Mouse (Mus musculus): ENCODE measurements around the gene Numb. TPM values are rescaled to one million over a fixed set of nuclear protein-coding genes. Genes with fewer than 3 reads are reported as not detected.
A peak's percentile ranks its signal among the peaks of the same experiment; 100 is the strongest.

The Numb gene
- polyA plus RNA-seq, 1 experiment from 2014 or later, result 19.9 TPM

DNA sequence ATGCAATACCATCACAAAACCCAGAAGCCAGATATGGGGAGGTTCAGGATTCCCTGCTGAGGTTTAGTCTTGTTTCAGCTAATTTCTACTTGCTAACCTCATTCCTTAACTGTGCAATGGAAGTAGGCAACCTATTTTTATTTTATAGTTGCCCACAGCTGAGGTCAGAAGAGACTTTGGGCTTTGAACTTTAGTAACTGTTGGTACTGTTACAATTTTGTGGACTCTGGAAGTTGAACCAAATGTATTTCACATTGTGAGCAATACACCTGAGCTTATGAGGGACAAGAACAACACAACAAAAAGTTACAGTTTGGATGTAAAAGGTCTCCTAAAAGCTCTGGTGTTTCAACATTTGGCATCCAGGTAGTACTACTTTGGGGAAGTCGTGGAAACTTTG, 6.9 kb downstream of the Numb start:
- WGBS, result 76% methylated on average over 1 of the region's 1 CpGs

GRCm38 (mm10) chr12:83914202-83914740, 7.5 kb downstream of the Numb start:
- ATAC-seq (ENCODE audit: low FRiP score, low TSS enrichment) (peak; percentile 45; the same call in 1 of the 2 replicates), DNase-seq (ENCODE audit: low spot score) (no peak)
- TF ChIP-seq EP300 (optimal IDR thresholded peaks at IDR 0.05) (no peak), CTCF (IDR thresholded peaks at IDR 0.05; ENCODE audit: low read depth) (no peak)
- Histone ChIP-seq H3K36me3 (ENCODE audit: control insufficient read depth, insufficient read depth, low read length) (no peaks in the 10 kb centered on the region), H3K4me3 (ENCODE audit: low read depth, low read length) (no peak overlapping the region), H3K4me1 (replicated peaks; ENCODE audit: control insufficient read depth, insufficient read depth) (no peaks in the 10 kb centered on the region), H3K4me2 (replicated peaks; ENCODE audit: low read depth) (no peak overlapping the region), H3K9me3 (ENCODE audit: control insufficient read depth, low read length) (no peaks in the 10 kb centered on the region), H3K9ac (ENCODE audit: low read length) (no peak overlapping the region), H3K27me3 (ENCODE audit: control insufficient read depth, insufficient read depth, low read length) (no peaks in the 10 kb centered on the region), H3K27ac (replicated peaks) (no peak overlapping the region)
- WGBS, result 84% methylated on average over 4 of the region's 4 CpGs

More for the DNA sequence above, 6.9 kb downstream of the Numb start:
- Histone ChIP-seq H3K27ac (replicated peaks) (no peak overlapping the region), H3K4me1 (replicated peaks; ENCODE audit: control insufficient read depth, insufficient read depth) (no peaks in the 10 kb centered on the region), H3K27me3 (ENCODE audit: control insufficient read depth, insufficient read depth, low read length) (no peaks in the 10 kb centered on the region), H3K36me3 (ENCODE audit: control insufficient read depth, insufficient read depth, low read length) (no peaks in the 10 kb centered on the region), H3K4me2 (replicated peaks; ENCODE audit: low read depth) (no peak overlapping the region), H3K4me3 (ENCODE audit: low read depth, low read length) (no peak overlapping the region), H3K9ac (ENCODE audit: low read length) (no peak overlapping the region), H3K9me3 (ENCODE audit: control insufficient read depth, low read length) (no peaks in the 10 kb centered on the region)
- ATAC-seq (ENCODE audit: low FRiP score, low TSS enrichment), result no peak
- no peak for TF ChIP-seq CTCF (IDR thresholded peaks at IDR 0.05; ENCODE audit: low read depth)
- TF ChIP-seq EP300 (optimal IDR thresholded peaks at IDR 0.05), result no peak
- DNase-seq (ENCODE audit: low spot score), result no peak

- no peaks in the 10 kb centered on the region for H3K4me1 ChIP-seq (replicated peaks; ENCODE audit: control insufficient read depth, insufficient read depth)
- H3K4me2 ChIP-seq (replicated peaks; ENCODE audit: low read depth), result no peak overlapping the region
- H3K4me3 ChIP-seq (ENCODE audit: low read depth, low read length), result no peak overlapping the region
- H3K27ac ChIP-seq (replicated peaks), result no peak overlapping the region
- peak; percentile 54; the same call in 1 of the 2 replicates for ATAC-seq (ENCODE audit: low FRiP score, low TSS enrichment)
- H3K36me3 ChIP-seq (ENCODE audit: control insufficient read depth, insufficient read depth, low read length), result no peaks in the 10 kb centered on the region
- no peaks in the 10 kb centered on the region for H3K27me3 ChIP-seq (ENCODE audit: control insufficient read depth, insufficient read depth, low read length)
- no peak for DNase-seq (ENCODE audit: low spot score)
- no peak overlapping the region for H3K9ac ChIP-seq (ENCODE audit: low read length)
- TF ChIP-seq EP300 (optimal IDR thresholded peaks at IDR 0.05), result no peak
- TF ChIP-seq CTCF (IDR thresholded peaks at IDR 0.05; ENCODE audit: low read depth), result no peak
- WGBS, result 68% methylated on average over 2 of the region's 2 CpGs
- no peaks in the 10 kb centered on the region for H3K9me3 ChIP-seq (ENCODE audit: control insufficient read depth, low read length)
Observed at GRCm38 (mm10) chr12:83910451-83910850, 11.3 kb downstream of the Numb start.

GRCm38 (mm10) chr12:83892926-83893325, 28.8 kb downstream of the Numb start:
- no peak overlapping the region for H3K4me2 ChIP-seq (replicated peaks; ENCODE audit: low read depth)
- no peak for TF ChIP-seq EP300 (optimal IDR thresholded peaks at IDR 0.05)
- TF ChIP-seq CTCF (IDR thresholded peaks at IDR 0.05; ENCODE audit: low read depth), result no peak

DNA sequence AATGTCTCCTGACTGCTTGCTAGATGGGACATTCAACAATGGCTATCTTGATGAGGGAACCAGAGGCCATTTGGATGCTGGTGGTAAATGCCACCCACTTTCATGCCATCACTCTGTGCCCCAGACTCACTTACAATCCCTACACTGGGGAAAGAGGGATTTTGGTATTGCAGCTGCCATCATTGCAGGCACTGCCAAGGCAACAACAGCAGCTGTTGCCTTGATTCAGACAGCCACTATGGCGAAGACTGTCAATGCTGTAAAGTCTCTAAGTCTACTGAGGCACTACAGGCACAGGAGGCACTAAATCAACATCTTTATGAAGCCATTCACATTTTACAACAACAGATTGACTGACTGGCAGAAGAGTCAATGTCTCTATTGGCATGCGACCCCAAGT, 30.5 kb downstream of the Numb start:
- DNase-seq (ENCODE audit: low spot score), result no peak
- Histone ChIP-seq H3K4me3 (ENCODE audit: low read depth, low read length) (no peak overlapping the region), H3K4me2 (replicated peaks; ENCODE audit: low read depth) (no peak overlapping the region), H3K9me3 (ENCODE audit: control insufficient read depth, low read length) (no peaks in the 10 kb centered on the region), H3K27ac (replicated peaks) (no peak overlapping the region), H3K27me3 (ENCODE audit: control insufficient read depth, insufficient read depth, low read length) (no peaks in the 10 kb centered on the region), H3K9ac (ENCODE audit: low read length) (no peak overlapping the region), H3K36me3 (ENCODE audit: control insufficient read depth, insufficient read depth, low read length) (no peaks in the 10 kb centered on the region; the same call in 1 of the 2 replicates), H3K4me1 (replicated peaks; ENCODE audit: control insufficient read depth, insufficient read depth) (no peaks in the 10 kb centered on the region)
- no peak for ATAC-seq (ENCODE audit: low FRiP score, low TSS enrichment)
- 95% methylated on average over 2 of the region's 2 CpGs for WGBS
- TF ChIP-seq EP300 (optimal IDR thresholded peaks at IDR 0.05) (no peak), CTCF (IDR thresholded peaks at IDR 0.05; ENCODE audit: low read depth) (no peak)

More at GRCm38 (mm10) chr12:83892926-83893325, 28.8 kb downstream of the Numb start:
- no peaks in the 10 kb centered on the region for H3K4me1 ChIP-seq (replicated peaks; ENCODE audit: control insufficient read depth, insufficient read depth)
- no peak for ATAC-seq (ENCODE audit: low FRiP score, low TSS enrichment)
- WGBS, result 96% methylated on average over 1 of the region's 1 CpGs
- H3K4me3 ChIP-seq (ENCODE audit: low read depth, low read length), result no peak overlapping the region
- no peaks in the 10 kb centered on the region for H3K9me3 ChIP-seq (ENCODE audit: control insufficient read depth, low read length)
- H3K27me3 ChIP-seq (ENCODE audit: control insufficient read depth, insufficient read depth, low read length), result no peaks in the 10 kb centered on the region
- H3K9ac ChIP-seq (ENCODE audit: low read length), result no peak overlapping the region
- no peak overlapping the region for H3K27ac ChIP-seq (replicated peaks)
- no peaks in the 10 kb centered on the region; the same call in 1 of the 2 replicates for H3K36me3 ChIP-seq (ENCODE audit: control insufficient read depth, insufficient read depth, low read length)
- no peak for DNase-seq (ENCODE audit: low spot score)

DNA sequence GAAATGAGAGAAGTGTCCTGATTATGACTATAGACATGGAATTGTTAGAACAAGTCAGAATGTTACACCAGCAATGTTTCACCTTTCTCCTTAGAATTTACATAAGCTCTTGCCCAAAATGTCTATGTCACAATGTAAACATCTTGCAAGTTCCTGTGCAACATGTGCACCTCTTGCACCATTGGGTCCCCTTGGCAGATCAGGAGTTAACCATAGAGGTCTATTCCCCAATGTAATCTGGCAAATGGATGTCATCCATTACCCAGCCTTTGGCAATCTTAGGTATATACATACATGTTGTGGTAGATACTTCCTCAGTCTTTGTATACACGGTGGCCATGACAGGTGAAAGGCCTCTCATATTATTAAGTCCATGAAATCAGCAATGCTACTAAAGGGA, 32.6 kb downstream of the Numb start:
- Histone ChIP-seq H3K4me2 (replicated peaks; ENCODE audit: low read depth) (no peak overlapping the region), H3K36me3 (ENCODE audit: control insufficient read depth, insufficient read depth, low read length) (no peaks in the 10 kb centered on the region; the same call in 1 of the 2 replicates), H3K4me1 (replicated peaks; ENCODE audit: control insufficient read depth, insufficient read depth) (no peaks in the 10 kb centered on the region), H3K27ac (replicated peaks) (no peak overlapping the region), H3K9me3 (ENCODE audit: control insufficient read depth, low read length) (no peaks in the 10 kb centered on the region), H3K27me3 (ENCODE audit: control insufficient read depth, insufficient read depth, low read length) (no peaks in the 10 kb centered on the region), H3K9ac (ENCODE audit: low read length) (no peak overlapping the region), H3K4me3 (ENCODE audit: low read depth, low read length) (no peak overlapping the region)
- 93% methylated on average over 1 of the region's 1 CpGs for WGBS
- ATAC-seq (ENCODE audit: low FRiP score, low TSS enrichment) (no peak), DNase-seq (ENCODE audit: low spot score) (no peak)
- TF ChIP-seq CTCF (IDR thresholded peaks at IDR 0.05; ENCODE audit: low read depth) (no peak), EP300 (optimal IDR thresholded peaks at IDR 0.05) (no peak)

Measured in stomach, postnatal 0 days (tissue).